25 mouse cellular contexts compared by ENCODE assay signal in the genomic region with DNA sequence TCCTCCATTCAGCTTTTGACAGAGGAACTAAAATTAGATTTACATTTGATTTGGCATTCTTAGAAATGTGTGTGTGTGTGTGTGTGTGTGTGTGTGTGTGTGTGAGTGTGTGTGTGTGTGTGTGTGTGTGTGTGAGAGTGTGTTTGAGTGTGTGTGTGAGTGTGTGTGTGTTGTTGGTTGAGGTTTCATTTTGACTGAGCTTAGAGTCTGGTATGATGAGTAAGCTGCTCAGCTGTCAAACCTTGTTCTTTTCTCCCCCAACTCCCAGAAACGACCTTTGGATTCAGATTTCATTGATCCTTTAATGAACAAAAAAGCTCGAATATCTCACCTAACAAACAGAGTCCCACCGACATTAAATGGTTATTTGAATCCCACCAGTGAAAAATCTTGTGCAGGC.
"Had no signal": no experiment of that assay in that cellular context is flagged by ENCODE, and none has a peak within 500 bp of the region (broad histone marks: within the 10 kb centered on the region; RNA-seq: fewer than 3 reads in every experiment).

No protein-coding gene starts in this region.

- H3K9ac ChIP-seq: forebrain, postnatal 0 days; heart, embryonic 13.5 days; heart, embryonic 15.5 days; hindbrain, embryonic 13.5 days; hindbrain, embryonic 15.5 days; kidney, embryonic 15.5 days; limb, embryonic 12.5 days; liver, embryonic 13.5 days had no signal

- H3K4me3 ChIP-seq: heart, adult 2 months; heart, embryonic 13.5 days; heart, embryonic 15.5 days; hindbrain, embryonic 13.5 days; hindbrain, embryonic 15.5 days; kidney, embryonic 15.5 days; layer of hippocampus, adult 2 months; left cerebral cortex, adult 2 months; limb, embryonic 10.5 days; limb, embryonic 12.5 days; liver, embryonic 13.5 days had no signal

- H3K36me3 ChIP-seq: heart, embryonic 15.5 days; hindbrain, embryonic 13.5 days; hindbrain, embryonic 15.5 days; limb, embryonic 10.5 days had no signal

- ATAC-seq: forebrain, postnatal 0 days; hindbrain, postnatal 0 days; intestine, embryonic 16.5 days had no signal

- H3K4me1 ChIP-seq: heart, embryonic 13.5 days; heart, embryonic 15.5 days; hindbrain, embryonic 15.5 days; kidney, embryonic 15.5 days had no signal

- H3K4me2 ChIP-seq: heart, embryonic 11.5 days; heart, embryonic 13.5 days; heart, embryonic 15.5 days; hindbrain, embryonic 13.5 days; hindbrain, embryonic 15.5 days; kidney, embryonic 15.5 days; limb, embryonic 12.5 days; liver, embryonic 13.5 days had no signal

- H3K9me3 ChIP-seq: heart, embryonic 13.5 days; heart, embryonic 15.5 days; hindbrain, embryonic 13.5 days; hindbrain, embryonic 15.5 days; kidney, embryonic 15.5 days; limb, embryonic 10.5 days; limb, embryonic 12.5 days; liver, embryonic 13.5 days had no signal

- H3K27me3 ChIP-seq: heart, embryonic 13.5 days; heart, embryonic 15.5 days; hindbrain, embryonic 13.5 days; hindbrain, embryonic 15.5 days; kidney, embryonic 15.5 days; limb, embryonic 12.5 days; liver, embryonic 13.5 days had no signal

- H3K27ac ChIP-seq: heart, adult 2 months; heart, embryonic 13.5 days; heart, embryonic 15.5 days; hindbrain, embryonic 13.5 days; hindbrain, embryonic 15.5 days; hindbrain, postnatal 0 days; kidney, embryonic 15.5 days; kidney, postnatal 0 days; layer of hippocampus, adult 2 months; left cerebral cortex, adult 2 months; limb, embryonic 10.5 days; limb, embryonic 12.5 days had no signal

- DNase-seq: forebrain, postnatal 0 days; gastrocnemius, postnatal 14 days; gastrocnemius, postnatal 36 days; heart, adult 2 months; heart, postnatal 14 days; heart, postnatal 36 days; kidney, adult 11 months; kidney, adult 2 months; kidney, adult 9 months; kidney, postnatal 14 days; kidney, postnatal 4 days; liver, embryonic 13.5 days had no signal
